Mouse (Mus musculus) activated CD4-positive, CD25-positive, alpha-beta regulatory T cell, adult 4 months (primary cell): ENCODE results near the gene Vti1a. TPM values are rescaled to one million over a fixed set of nuclear protein-coding genes. Genes with fewer than 3 reads are reported as not detected.

ENCODE experiments used
- ATAC-seq: one replicate; pipeline ENCODE4 v1.8.0; 2017
- polyA plus RNA-seq, 2 experiments: library from polyadenylated mRNA; unstranded; fragments of 100-300 nt; shearing (Covaris generic); gene quantifications; one replicate each; pipeline ENCODE4 v1.2.1; 2017

Gene Vti1a
- polyA plus RNA-seq, 2 experiments from 2014 or later = 26.1 to 32.2 TPM

- ATAC-seq = no peak
These were observed 153.4 kb downstream of the Vti1a start for GRCm38 (mm10) chr19:55469301-55470051.

GRCm38 (mm10) chr19:55472582-55472981 lies 156.5 kb downstream of the Vti1a start:
- no peak for ATAC-seq

GRCm38 (mm10) chr19:55474225-55474624 lies 158.1 kb downstream of the Vti1a start:
- ATAC-seq = no peak

- no peak for ATAC-seq
These were observed 164.4 kb downstream of the Vti1a start for GRCm38 (mm10) chr19:55480526-55480925.

GRCm38 (mm10) chr19:55481308-55481707 lies 165.2 kb downstream of the Vti1a start:
- no peak for ATAC-seq

GRCm38 (mm10) chr19:55483526-55483925 lies 167.4 kb downstream of the Vti1a start:
- no peak for ATAC-seq

- ATAC-seq = no peak
These were observed 168.5 kb downstream of the Vti1a start for GRCm38 (mm10) chr19:55484559-55484958.

- no peak for ATAC-seq
These were observed 170.4 kb downstream of the Vti1a start for GRCm38 (mm10) chr19:55486473-55486872.

GRCm38 (mm10) chr19:55491126-55492076 lies 175.3 kb downstream of the Vti1a start:
- ATAC-seq = no peak

GRCm38 (mm10) chr19:55496333-55496732 lies 180.2 kb downstream of the Vti1a start:
- ATAC-seq = no peak

- no peak for ATAC-seq
These were observed 183.2 kb downstream of the Vti1a start for GRCm38 (mm10) chr19:55499179-55499863.

- no peak for ATAC-seq
These were observed 185.9 kb downstream of the Vti1a start for GRCm38 (mm10) chr19:55501985-55502384.

GRCm38 (mm10) chr19:55503771-55504170 lies 187.7 kb downstream of the Vti1a start:
- no peak for ATAC-seq

- ATAC-seq = no peak
These were observed 191.7 kb downstream of the Vti1a start for GRCm38 (mm10) chr19:55507748-55508147.

- ATAC-seq = no peak
These were observed 192.1 kb downstream of the Vti1a start for GRCm38 (mm10) chr19:55508239-55508638.

GRCm38 (mm10) chr19:55508965-55509364 lies 192.9 kb downstream of the Vti1a start:
- ATAC-seq = no peak

- no peak for ATAC-seq
These were observed 193.5 kb downstream of the Vti1a start for GRCm38 (mm10) chr19:55509618-55510017.

GRCm38 (mm10) chr19:55513941-55514340 lies 197.8 kb downstream of the Vti1a start:
- no peak for ATAC-seq

GRCm38 (mm10) chr19:55520236-55520635 lies 204.1 kb downstream of the Vti1a start:
- no peak for ATAC-seq

GRCm38 (mm10) chr19:55523340-55523739 lies 207.2 kb downstream of the Vti1a start:
- no peak for ATAC-seq

- no peak for ATAC-seq
These were observed 208.3 kb downstream of the Vti1a start for GRCm38 (mm10) chr19:55524385-55524784.

- no peak for ATAC-seq
These were observed 209.0 kb downstream of the Vti1a start for GRCm38 (mm10) chr19:55525056-55525455.

GRCm38 (mm10) chr19:55526717-55527235 lies 210.7 kb downstream of the Vti1a start:
- ATAC-seq = no peak
